Mouse (Mus musculus) inflammation-experienced regulatory T-cells (primary cell): ENCODE data around the gene Emc9. TPM values are rescaled to one million over a fixed set of nuclear protein-coding genes. Genes with fewer than 3 reads are reported as not detected.

Experiments used
- polyA plus RNA-seq, 2 experiments: library from polyadenylated mRNA; unstranded; fragments of 100-300 nt; shearing (Covaris generic); gene quantifications; one replicate each; pipeline ENCODE4 v1.2.1; 2017

The Emc9 gene
- polyA plus RNA-seq = 10 to 100 TPM; 32.7 to 34.1 TPM

DNA sequence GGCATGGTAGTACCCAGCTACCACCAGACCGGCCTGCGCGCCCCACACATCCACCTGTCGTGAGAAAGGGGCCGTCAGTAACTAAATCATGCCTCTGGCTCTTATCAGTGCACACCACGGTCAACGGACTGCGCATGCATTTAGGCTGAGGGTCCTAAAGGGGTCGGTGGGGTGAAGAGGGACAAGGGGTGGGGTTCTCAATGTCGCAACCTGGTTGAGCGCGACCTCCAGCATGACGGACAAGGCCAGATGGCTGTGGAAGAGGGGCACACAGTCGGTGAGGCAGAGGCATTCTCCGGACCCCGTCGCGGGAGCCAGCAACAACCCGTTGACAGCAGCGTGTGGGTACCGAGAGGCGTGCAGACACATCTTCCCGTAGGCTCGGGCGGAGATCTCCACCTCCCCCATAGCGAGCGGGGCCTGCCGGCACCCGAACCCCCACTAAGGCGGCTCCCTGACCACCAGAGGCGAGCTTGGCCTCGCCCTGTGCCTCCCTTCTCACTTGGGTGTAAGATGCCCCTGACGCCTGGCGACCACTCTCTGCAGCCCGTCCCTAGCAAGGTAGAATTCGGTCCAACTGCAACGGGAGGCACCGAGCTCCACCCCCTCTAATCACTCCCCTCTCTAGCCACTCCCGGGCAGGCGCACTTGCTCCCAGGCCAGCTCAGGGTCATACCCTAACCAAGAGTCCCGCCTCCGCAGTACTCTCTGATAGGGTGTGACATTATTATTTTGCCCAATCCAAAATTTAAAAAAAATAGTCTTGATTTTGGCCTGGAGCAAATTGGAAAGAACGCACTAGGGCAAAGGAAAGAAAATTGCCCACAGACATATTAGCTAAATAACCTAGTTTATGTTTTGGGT, at the start of gene Emc9:
Gene Emc9, minus strand, starts transcription at position 601 of the 864 bp plus-strand sequence.

DNA sequence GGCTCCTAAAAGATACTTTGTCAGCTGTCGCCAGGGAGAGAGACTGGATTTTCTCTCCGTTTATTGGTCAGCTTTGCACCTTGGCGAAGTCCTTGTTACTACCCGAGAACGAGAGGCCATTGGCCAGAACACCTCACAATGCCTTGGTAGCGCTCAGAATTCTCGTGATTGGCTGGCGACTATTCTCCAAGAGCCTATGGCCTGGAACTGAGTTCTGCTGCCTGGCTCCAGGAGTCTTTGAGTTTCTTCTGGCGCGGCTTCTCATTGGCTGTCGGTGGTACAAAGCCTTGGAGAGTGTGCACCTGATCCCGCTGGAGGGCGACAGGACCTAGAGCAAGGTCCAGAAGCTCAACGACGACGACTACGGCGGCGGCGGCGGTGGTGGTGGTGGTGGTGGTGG, 32.7 kb upstream of the Emc9 start, which contains the start of gene Rec8:
Gene Rec8, plus strand, starts transcription at position 216 of the 400 bp plus-strand sequence.

DNA sequence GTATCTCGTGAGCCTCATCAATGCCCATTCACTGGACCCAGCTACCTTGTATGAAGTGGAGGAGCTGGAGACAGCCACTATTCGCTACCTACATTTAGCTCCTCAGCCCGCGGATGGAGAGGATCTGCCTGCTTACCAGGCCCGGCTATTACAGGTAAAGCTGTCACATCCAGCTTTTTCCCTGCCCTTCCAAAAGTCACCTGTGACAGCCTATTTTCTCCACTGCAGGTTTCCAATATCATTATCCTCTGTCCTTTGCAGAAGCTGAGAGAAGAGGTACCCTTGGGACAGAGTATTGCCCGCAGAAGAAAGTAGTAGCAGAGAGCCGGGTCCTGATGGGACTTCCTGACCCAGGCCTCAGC, 18.1 kb upstream of the Emc9 start, which contains the start of gene Irf9:
Gene Irf9, plus strand, starts transcription at position 301 of the 362 bp plus-strand sequence.

DNA sequence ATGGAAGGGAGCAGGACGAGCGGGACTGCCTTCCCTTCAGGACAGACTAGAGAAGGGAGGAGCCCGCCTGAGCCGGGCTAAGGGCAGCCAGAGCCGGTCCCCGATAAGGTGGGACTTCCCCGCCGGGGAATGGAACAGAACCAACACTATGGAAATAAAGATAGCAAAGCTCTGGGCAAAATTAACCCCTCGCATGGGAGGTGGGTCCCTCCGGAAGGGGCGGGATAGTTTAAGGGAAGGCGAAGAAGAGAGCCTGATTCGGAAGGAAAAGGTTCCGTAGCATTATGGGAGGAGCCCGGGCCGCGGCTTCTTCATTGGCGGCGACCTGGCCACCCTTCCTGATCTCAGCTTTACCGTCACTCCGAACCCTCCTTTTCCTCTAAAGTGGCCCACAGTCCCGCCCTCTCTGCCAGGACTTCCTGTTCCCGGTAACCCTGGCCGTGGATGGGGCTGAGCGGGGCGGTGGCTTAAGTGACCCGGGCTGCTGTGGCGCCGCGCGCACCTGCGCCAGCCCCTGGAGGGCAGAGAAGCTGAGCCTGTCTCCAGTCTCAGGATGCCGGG, 6.3 kb upstream of the Emc9 start, which contains the start of gene Rnf31:
Gene Rnf31, plus strand, starts transcription at position 378 of the 561 bp plus-strand sequence.

DNA sequence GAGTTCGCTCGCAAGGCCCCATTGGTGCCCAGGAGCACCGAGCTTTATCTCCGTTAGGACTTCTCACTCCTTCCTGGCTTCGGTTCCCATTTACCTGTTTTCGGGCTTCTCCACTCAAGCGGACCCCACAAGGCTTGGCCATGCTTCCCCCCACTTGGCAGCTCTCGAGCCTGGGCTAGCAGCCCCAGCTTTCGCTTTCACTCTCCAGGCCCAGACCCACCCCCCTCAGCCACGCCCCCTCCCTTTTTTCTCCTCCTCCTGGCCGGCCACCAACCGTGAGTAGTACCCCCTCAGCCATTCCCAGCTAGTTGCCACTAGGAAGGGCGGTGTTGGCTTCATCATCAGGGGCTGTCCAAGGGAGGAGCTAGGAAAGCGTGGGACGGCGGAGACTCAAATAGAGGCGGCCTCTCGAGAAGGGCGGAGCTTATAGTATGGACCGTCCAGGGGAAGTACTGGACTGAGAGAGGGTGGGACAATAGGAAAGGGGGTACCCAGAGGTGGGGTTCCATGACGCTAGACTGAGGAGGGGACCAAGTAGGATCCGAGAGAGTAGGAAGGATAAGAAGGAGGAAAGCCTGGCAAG, 5.7 kb upstream of the Emc9 start, which contains the start of gene Psme2:
Gene Psme2, minus strand, starts transcription at position 366 of the 583 bp plus-strand sequence.

DNA sequence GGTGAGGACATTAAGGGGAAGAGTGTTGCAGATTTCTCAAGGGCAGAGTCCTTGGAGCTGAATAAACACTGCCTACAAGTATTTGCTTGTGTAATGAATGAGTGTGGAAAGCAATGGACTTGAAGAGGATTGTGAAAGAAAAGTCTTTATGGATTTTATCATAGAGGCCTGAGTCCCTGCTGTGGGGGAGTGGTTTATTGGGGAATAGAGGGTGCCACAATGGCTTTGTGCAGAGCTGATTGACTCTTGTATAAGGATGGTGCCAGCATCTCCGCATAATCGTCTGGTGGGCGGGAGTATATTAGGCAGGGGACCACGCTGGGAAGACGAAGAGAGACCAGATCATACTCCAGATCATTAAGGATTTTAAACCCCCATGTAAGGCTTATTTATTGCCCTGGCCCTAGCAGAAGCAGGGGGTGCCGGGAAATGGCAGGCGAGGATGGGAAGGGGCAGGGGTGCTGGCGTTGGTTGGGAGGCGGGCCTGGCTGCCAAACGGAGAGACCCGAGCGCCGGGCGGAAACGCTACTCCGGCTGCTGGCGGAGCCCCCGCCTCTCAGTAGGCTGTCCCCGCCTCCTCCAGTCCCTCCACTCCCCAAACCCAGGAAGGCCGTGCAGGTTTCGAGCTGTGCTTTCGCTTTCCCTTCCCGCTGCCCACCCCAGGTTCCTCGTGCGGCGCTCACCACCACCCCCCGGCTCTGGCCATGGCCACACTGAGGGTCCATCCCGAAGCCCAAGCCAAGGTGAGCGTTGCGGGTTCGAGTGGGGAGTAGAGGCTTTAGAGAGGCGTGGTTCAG, 7.0 kb downstream of the Emc9 start, which contains the start of gene Psme1:
Gene Psme1, plus strand, starts transcription at position 253 of the 797 bp plus-strand sequence.

DNA sequence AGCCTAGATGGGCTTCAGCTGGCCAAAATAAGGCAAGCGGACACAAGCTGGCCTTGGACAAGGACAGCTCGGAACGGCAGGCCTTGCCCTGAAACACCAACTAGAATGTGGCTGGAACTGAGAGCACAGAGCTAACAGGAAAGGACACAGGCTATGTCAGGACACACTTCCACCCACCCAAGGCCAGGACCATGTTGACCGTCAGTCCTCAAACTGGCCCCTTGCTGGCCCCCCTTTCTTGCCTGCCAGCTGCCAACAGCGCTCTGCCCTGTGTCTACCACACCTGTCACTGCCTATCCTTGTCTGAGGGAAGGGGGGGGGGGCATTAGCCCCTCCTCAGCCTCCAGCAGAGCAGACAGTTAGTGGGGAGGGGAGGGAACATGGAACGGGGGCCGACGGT, 9.8 kb downstream of the Emc9 start, which contains the start of gene Fitm1:
Gene Fitm1, plus strand, starts transcription at position 316 of the 400 bp plus-strand sequence.

DNA sequence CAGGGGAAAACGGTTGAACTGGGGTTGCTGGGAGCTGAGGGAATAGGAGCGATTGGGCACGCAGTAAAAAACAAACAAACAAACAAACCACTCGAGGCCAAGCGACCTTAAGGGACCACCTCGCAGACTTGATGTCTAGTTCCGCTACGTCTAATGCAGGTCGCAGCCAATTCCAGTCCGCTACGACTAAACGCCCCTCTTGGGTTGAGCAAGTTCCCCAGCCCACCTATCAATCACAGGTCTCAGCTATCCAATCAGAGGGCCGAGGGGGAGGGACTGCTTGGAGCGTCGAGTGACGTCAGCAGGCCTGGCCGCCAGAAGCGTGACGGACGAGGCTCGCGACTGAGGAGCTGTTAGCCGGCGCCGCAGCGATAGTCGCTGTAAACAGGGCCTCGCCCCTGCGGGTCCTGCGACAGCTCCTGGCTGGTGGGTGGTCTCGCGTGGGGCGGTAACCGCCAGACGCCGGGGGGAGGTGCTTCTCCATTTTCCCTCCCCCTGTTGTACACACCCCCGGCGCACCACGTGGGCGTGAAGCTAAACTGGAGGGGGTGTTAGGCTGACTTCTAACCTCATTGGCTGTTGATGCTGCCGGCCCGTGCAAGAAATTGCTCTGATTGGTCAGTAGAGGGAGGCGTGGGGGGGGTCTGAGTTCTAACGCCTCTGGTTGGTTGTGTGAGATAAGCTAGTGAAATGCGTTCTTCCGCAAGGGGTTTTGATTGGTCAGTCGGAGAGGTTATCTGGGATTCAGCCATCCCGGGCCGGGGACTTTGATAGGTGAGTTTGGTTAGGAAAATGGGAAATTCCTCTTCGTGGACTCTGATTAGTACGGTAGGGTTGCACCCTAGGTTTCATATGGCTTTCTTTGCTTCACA, 24.7 kb downstream of the Emc9 start, which contains the start of gene A730061H03Rik:
Gene A730061H03Rik, minus strand, starts transcription at position 205 of the 872 bp plus-strand sequence.

DNA sequence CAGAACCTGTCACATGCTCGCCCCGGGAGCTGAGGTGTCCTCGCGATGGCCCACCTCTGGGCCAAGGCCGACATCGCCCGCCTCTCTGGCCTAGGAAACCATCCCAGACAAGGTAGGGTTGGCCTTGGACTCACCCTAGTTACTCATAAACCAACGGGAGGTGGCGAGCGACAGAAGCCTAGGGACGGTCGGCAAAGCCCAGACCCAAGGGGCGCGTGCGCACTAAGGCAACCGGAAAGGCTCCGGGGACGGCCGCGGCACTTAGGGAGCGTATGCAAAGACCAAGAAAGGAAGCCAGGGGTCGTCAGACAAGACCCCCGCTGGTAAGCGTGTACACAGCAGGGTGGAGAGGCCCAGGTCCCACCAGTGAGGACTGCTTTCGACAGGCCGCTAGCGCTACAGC, 25.3 kb downstream of the Emc9 start, which contains the start of gene Dcaf11:
Gene Dcaf11, plus strand, starts transcription at position 208 of the 403 bp plus-strand sequence.

DNA sequence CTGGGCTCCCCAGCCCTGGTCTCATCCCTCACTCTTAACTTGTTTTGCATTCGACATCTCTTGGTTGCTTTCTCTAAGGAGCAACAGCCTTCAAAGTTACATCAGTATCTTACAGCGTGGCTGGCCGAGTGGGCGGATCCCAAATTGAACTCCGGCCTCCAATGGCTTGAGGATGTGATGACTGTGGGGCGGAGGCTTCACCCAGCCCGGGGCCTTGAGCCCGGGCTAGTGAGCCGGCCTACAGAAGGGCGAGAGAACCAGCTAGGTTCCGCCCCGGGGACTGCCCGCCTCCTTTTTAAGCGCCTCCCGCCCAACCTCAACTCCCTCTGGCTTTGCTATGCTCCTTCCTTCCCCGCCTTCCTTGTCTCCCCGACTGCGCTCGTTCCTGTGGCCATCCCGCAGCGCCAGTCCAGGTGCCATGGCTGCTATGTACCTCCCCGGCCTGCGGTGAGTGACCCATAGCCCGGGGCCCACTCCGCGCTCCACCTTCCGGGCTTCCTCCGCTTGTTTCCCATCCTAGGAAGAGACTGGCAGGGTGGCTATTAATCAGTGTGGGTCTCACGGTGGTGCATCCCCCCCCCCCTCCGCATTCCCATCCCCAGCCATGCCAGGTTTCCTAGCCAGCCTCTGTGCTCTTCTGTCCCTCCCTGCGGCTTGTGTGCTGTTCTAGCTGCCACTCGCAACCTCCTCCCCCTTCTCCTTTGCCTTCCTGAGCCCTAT, 44.9 kb downstream of the Emc9 start, which contains the start of gene Pck2:
Gene Pck2, plus strand, starts transcription at position 200 of the 720 bp plus-strand sequence.

Other genes with a start within 250 kb of the Emc9 start
- 10 to 100 TPM; 35.9 to 39.8 TPM for gene Dhrs4, start 106.5 kb downstream of the Emc9 start, polyA plus RNA-seq
- 1 to 10 TPM in 1 of 2 experiments, under 1 TPM in 1; 0.57 to 3.5 TPM for gene Carmil3, start 94.7 kb downstream of the Emc9 start, polyA plus RNA-seq
- 1 to 10 TPM in 1 of 2 experiments, under 1 TPM in 1; 0.18 to 1.1 TPM for gene Cpne6, start 74.9 kb downstream of the Emc9 start, polyA plus RNA-seq
- 1 to 10 TPM in 1 of 2 experiments, under 1 TPM in 1; 0.36 to 1.6 TPM for gene Nrl, start 60.3 kb downstream of the Emc9 start, polyA plus RNA-seq
- 10 to 100 TPM; 21.5 to 51.6 TPM for gene Pck2, start 45.0 kb downstream of the Emc9 start, polyA plus RNA-seq
- gene Dcaf11, start 25.3 kb downstream of the Emc9 start, polyA plus RNA-seq = 100 to 1,000 TPM; 141 to 145 TPM
- 1 to 10 TPM; 4.4 to 6.9 TPM for gene A730061H03Rik, start 24.9 kb downstream of the Emc9 start, polyA plus RNA-seq
- gene Fitm1, start 9.7 kb downstream of the Emc9 start, polyA plus RNA-seq = not detected
- 1,000 to 10,000 TPM; 1,004 to 1,125 TPM for gene Psme1, start 7.2 kb downstream of the Emc9 start, polyA plus RNA-seq
- 100 to 1,000 TPM; 686 to 830 TPM for gene Psme2, start 5.8 kb upstream of the Emc9 start, polyA plus RNA-seq
- 10 to 100 TPM; 61.0 to 75.2 TPM for gene Rnf31, start 6.4 kb upstream of the Emc9 start, polyA plus RNA-seq
- 100 to 1,000 TPM; 149 to 175 TPM for gene Irf9, start 18.3 kb upstream of the Emc9 start, polyA plus RNA-seq
- gene Rec8, start 32.7 kb upstream of the Emc9 start, polyA plus RNA-seq = 10 to 100 TPM in 1 of 2 experiments, 1 to 10 TPM in 1; 2.7 to 16.9 TPM
- 10 to 100 TPM; 50.2 to 65.2 TPM for gene Ipo4, start 50.7 kb upstream of the Emc9 start, polyA plus RNA-seq
- gene Gm49378, start 52.6 kb upstream of the Emc9 start, polyA plus RNA-seq = 1 to 10 TPM; 1.4 to 3.0 TPM
- 10 to 100 TPM; 73.1 to 82.7 TPM for gene Tm9sf1, start 58.5 kb upstream of the Emc9 start, polyA plus RNA-seq
- gene Tssk4, start 64.9 kb upstream of the Emc9 start, polyA plus RNA-seq = 1 to 10 TPM; 1.4 to 2.1 TPM
- 100 to 1,000 TPM in 1 of 2 experiments, 10 to 100 TPM in 1; 97.3 to 101 TPM for gene Mdp1, start 75.2 kb upstream of the Emc9 start, polyA plus RNA-seq
- 10 to 100 TPM; 41.6 to 61.3 TPM for gene Gmpr2, start 86.6 kb upstream of the Emc9 start, polyA plus RNA-seq
- 100 to 1,000 TPM; 358 to 380 TPM for gene Nedd8, start 86.8 kb upstream of the Emc9 start, polyA plus RNA-seq
- 10 to 100 TPM; 57.8 to 66.2 TPM for gene Tinf2, start 96.5 kb upstream of the Emc9 start, polyA plus RNA-seq
- gene Tgm1, start 128.6 kb upstream of the Emc9 start, polyA plus RNA-seq = under 1 TPM; 0.14 to 0.76 TPM
- gene Rabggta, start 137.0 kb upstream of the Emc9 start, polyA plus RNA-seq = 10 to 100 TPM; 54.5 to 89.6 TPM
- 10 to 100 TPM; 21.9 to 45.9 TPM for gene Dhrs1, start 160.4 kb upstream of the Emc9 start, polyA plus RNA-seq
- 10 to 100 TPM; 45.0 to 53.1 TPM for gene Nop9, start 160.4 kb upstream of the Emc9 start, polyA plus RNA-seq
- not detected for gene Cideb, start 173.2 kb upstream of the Emc9 start, polyA plus RNA-seq
- 1 to 10 TPM in 1 of 2 experiments, under 1 TPM in 1; 0.35 to 1.1 TPM for gene Ltb4r2, start 176.1 kb upstream of the Emc9 start, polyA plus RNA-seq
- 10 to 100 TPM in 1 of 2 experiments, 1 to 10 TPM in 1; 1.2 to 10.9 TPM for gene Ltb4r1, start 180.7 kb upstream of the Emc9 start, polyA plus RNA-seq
- under 1 TPM; 0.04 to 0.45 TPM for gene Adcy4, start 198.8 kb upstream of the Emc9 start, polyA plus RNA-seq
- 10 to 100 TPM; 62.4 to 75.6 TPM for gene Ripk3, start 203.6 kb upstream of the Emc9 start, polyA plus RNA-seq
- 1 to 10 TPM in 1 of 2 experiments, not detected in 1; 1.6 TPM for gene Nfatc4, start 237.8 kb upstream of the Emc9 start, polyA plus RNA-seq